Mouse (Mus musculus) intestine, postnatal 0 days (tissue): ENCODE results near the gene Gm5447. TPM values are rescaled to one million over a fixed set of nuclear protein-coding genes. Genes with fewer than 3 reads are reported as not detected.

Source experiments
- ATAC-seq: fragments of 200-750 bp; cut with Nextera tagmentation; 2 replicates; pipeline ENCODE4 v1.8.0; 2017; ENCODE audit warnings: mild to moderate bottlenecking, moderate TSS enrichment, moderate library complexity
- H3K27ac ChIP-seq: fragments of 300-500 bp; sonication (generic); 2 replicates; pipeline ENCODE4 v1.5.1; 2014; ENCODE audit warnings: mild to moderate bottlenecking, low read depth, low read length, moderate library complexity
- H3K27me3 ChIP-seq: fragments of 300-500 bp; sonication (generic); replicated peaks from 2 replicates; pipeline ENCODE4 v1.6.1; 2014; ENCODE audit warnings: low read length, mixed read lengths; ENCODE audit not compliant: control insufficient read depth, insufficient read depth
- H3K36me3 ChIP-seq: fragments of 300-500 bp; sonication (generic); 2 replicates; pipeline ENCODE4 v1.6.1; 2014; ENCODE audit warnings: mild to moderate bottlenecking, moderate library complexity; ENCODE audit not compliant: control insufficient read depth, insufficient read depth
- H3K4me1 ChIP-seq: fragments of 300-500 bp; sonication (generic); replicated peaks from 2 replicates; pipeline ENCODE4 v1.6.1; 2014; ENCODE audit warnings: antibody characterized with exemption, low read length, mixed read lengths; ENCODE audit not compliant: control insufficient read depth, insufficient read depth
- H3K4me2 ChIP-seq: fragments of 300-500 bp; sonication (generic); replicated peaks from 2 replicates; pipeline ENCODE4 v1.6.1; 2014; ENCODE audit warnings: low read depth, mild to moderate bottlenecking, moderate library complexity
- H3K4me3 ChIP-seq: fragments of 300-500 bp; sonication (generic); 2 replicates; pipeline ENCODE4 v1.5.1; 2014; ENCODE audit warnings: low read depth, low read length
- H3K9ac ChIP-seq: fragments of 300-500 bp; sonication (generic); 2 replicates; pipeline ENCODE4 v1.6.1; 2014; ENCODE audit warnings: mild to moderate bottlenecking, low read depth, low read length
- H3K9me3 ChIP-seq: fragments of 300-500 bp; sonication (generic); 2 replicates; pipeline ENCODE4 v1.6.1; 2016; ENCODE audit warnings: mixed run types; ENCODE audit not compliant: control insufficient read depth
- CTCF ChIP-seq: sonication (generic); IDR thresholded peaks from 2 replicates; pipeline ENCODE4 v1.5.1; 2016; ENCODE audit warnings: low read depth, mild to moderate bottlenecking, control low read depth, antibody characterized with exemption, moderate library complexity
- WGBS: fragments of 180-500 bp; shearing (Covaris S2); extraction: QIAGEN DNeasy Blood & Tissue Kit; methylation state at CpG from one replicate; pipeline ENCODE4 v1.1.7; 2014; 5-methylcytosine and 5-hydroxymethylcytosine counted together
- polyA plus RNA-seq: library from polyadenylated mRNA; unstranded; fragments of >200 nt; fragmentation: Nextera tagmentation; extraction: Ambion mirVana; gene quantifications from 2 replicates; pipeline ENCODE4 v1.2.1, GENCODE M21; 2015

Gm5447 gene
- polyA plus RNA-seq, 1 experiment from 2014 or later: not detected

GRCm38 (mm10) chr13:30947129-30947528, 26.9 kb upstream of the Gm5447 start:
- Histone ChIP-seq H3K4me2 (no peak overlapping the region), H3K9me3 (no peaks in the 10 kb centered on the region), H3K9ac (no peak overlapping the region), H3K27ac (no peak overlapping the region), H3K4me3 (no peak overlapping the region), H3K4me1 (no peaks in the 10 kb centered on the region), H3K36me3 (peaks cover 7% of the 10 kb centered on the region; the same call in 1 of the 2 replicates), H3K27me3 (no peaks in the 10 kb centered on the region)
- WGBS: 85% methylated on average over 15 of the region's 15 CpGs
- TF ChIP-seq CTCF: no peak
- ATAC-seq: no peak

GRCm38 (mm10) chr13:30947540-30947939, 26.5 kb upstream of the Gm5447 start, which contains the start of gene Hus1b:
TSS of gene Hus1b (minus strand) at chr13:30947759.
- Histone ChIP-seq H3K36me3 (peaks cover 7% of the 10 kb centered on the region; the same call in 1 of the 2 replicates), H3K27ac (no peak within 1 kb of the TSS), H3K4me2 (no peak within 1 kb of the TSS), H3K9ac (no peak within 1 kb of the TSS), H3K4me1 (no peaks in the 10 kb centered on the region), H3K9me3 (no peaks in the 10 kb centered on the region), H3K4me3 (no peak within 1 kb of the TSS), H3K27me3 (no peaks in the 10 kb centered on the region)
- no peak for ATAC-seq
- TF ChIP-seq CTCF: no peak
- 86% methylated on average over 11 of the region's 11 CpGs for WGBS

- H3K4me1 ChIP-seq: no peaks in the 10 kb centered on the region
- H3K36me3 ChIP-seq: peaks cover 7% of the 10 kb centered on the region; the same call in 1 of the 2 replicates
- H3K9me3 ChIP-seq: no peaks in the 10 kb centered on the region
- H3K4me2 ChIP-seq: no peak overlapping the region
- WGBS: 96% methylated on average over 9 of the region's 9 CpGs
- no peak overlapping the region for H3K9ac ChIP-seq
- no peak overlapping the region for H3K4me3 ChIP-seq
- no peak for TF ChIP-seq CTCF
- no peaks in the 10 kb centered on the region for H3K27me3 ChIP-seq
- no peak overlapping the region for H3K27ac ChIP-seq
- no peak for ATAC-seq
These were observed 24.8 kb upstream of the Gm5447 start for GRCm38 (mm10) chr13:30949181-30949580.

GRCm38 (mm10) chr13:30952044-30952443, 22.0 kb upstream of the Gm5447 start:
- H3K36me3 ChIP-seq: peaks cover 4% of the 10 kb centered on the region; the same call in 1 of the 2 replicates
- H3K9me3 ChIP-seq: no peaks in the 10 kb centered on the region
- no peak for TF ChIP-seq CTCF
- H3K4me2 ChIP-seq: no peak overlapping the region
- ATAC-seq: no peak
- no peak overlapping the region for H3K4me3 ChIP-seq
- no peak overlapping the region for H3K9ac ChIP-seq
- WGBS: 84% methylated on average over 2 of the region's 2 CpGs
- H3K27me3 ChIP-seq: no peaks in the 10 kb centered on the region
- H3K27ac ChIP-seq: no peak overlapping the region
- H3K4me1 ChIP-seq: no peaks in the 10 kb centered on the region

GRCm38 (mm10) chr13:30953580-30953979, 20.4 kb upstream of the Gm5447 start:
- H3K9ac ChIP-seq: no peak overlapping the region
- H3K27ac ChIP-seq: no peak overlapping the region
- no peaks in the 10 kb centered on the region for H3K9me3 ChIP-seq
- H3K27me3 ChIP-seq: no peaks in the 10 kb centered on the region
- no peak overlapping the region for H3K4me2 ChIP-seq
- no peaks in the 10 kb centered on the region for H3K36me3 ChIP-seq
- no peak overlapping the region for H3K4me3 ChIP-seq
- H3K4me1 ChIP-seq: no peaks in the 10 kb centered on the region
- no peak for ATAC-seq
- 14% methylated on average over 1 of the region's 1 CpGs for WGBS
- TF ChIP-seq CTCF: no peak

GRCm38 (mm10) chr13:30960714-30961113, 13.3 kb upstream of the Gm5447 start:
- TF ChIP-seq CTCF: no peak
- Histone ChIP-seq H3K4me2 (no peak overlapping the region), H3K36me3 (no peaks in the 10 kb centered on the region), H3K4me3 (no peak overlapping the region), H3K9ac (no peak overlapping the region), H3K27me3 (no peaks in the 10 kb centered on the region), H3K9me3 (no peaks in the 10 kb centered on the region), H3K4me1 (no peaks in the 10 kb centered on the region), H3K27ac (no peak overlapping the region)
- ATAC-seq: no peak
- 69% methylated on average over 2 of the region's 2 CpGs for WGBS

- TF ChIP-seq CTCF: no peak
These were observed 12.1 kb upstream of the Gm5447 start for GRCm38 (mm10) chr13:30961932-30962331.

More at GRCm38 (mm10) chr13:30961932-30962331, 12.1 kb upstream of the Gm5447 start:
- no peaks in the 10 kb centered on the region for H3K4me1 ChIP-seq
- H3K4me2 ChIP-seq: no peak overlapping the region
- H3K9ac ChIP-seq: no peak overlapping the region
- WGBS: 50% methylated on average over 2 of the region's 2 CpGs
- H3K27me3 ChIP-seq: no peaks in the 10 kb centered on the region
- no peaks in the 10 kb centered on the region for H3K9me3 ChIP-seq
- H3K36me3 ChIP-seq: no peaks in the 10 kb centered on the region
- ATAC-seq: no peak
- H3K27ac ChIP-seq: no peak overlapping the region
- H3K4me3 ChIP-seq: no peak overlapping the region
